Comparison of ENCODE assay signal across 10 mouse cellular contexts in the genomic region with DNA sequence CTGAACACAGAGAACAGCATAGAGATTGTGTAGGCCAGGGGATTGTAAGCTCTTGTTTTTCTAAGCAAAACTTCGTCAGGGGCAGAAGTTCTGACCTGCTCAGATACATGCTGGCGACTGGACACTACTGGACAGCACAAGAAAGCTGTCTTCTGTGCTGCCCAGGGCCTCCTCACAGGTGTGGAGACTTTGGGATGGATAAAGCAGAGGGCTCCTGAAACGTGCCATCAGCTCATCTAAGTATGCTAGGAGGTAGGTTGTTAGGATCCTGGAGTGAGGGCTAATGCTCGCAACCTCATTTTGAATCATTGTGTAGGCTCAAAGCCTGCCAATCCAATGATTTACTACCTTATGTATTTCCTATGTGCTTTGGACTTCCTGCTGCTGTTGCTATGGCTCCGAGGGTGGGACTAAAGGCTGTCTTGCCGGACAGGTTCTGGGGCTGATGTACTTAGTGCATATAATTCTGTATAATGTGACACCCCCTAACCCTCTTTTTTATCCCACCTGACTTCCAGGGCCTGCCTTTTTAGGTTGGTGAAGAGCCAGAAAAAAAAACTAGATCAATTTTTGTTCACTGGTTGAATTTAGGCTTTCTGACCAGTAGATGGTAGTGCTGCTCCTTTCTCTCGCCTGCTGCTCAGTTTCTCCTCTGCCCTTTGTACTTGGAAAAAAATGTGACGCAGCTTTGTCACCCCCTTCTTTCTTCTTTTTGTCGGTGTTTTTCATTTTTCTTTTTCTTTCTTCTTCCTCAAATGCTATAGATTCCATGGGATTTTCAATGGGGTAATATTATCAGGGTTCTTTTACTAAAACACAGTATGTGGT.
DNase-seq lines count a peak whose midpoint lies in the region; ATAC-seq and TF ChIP-seq lines count a peak whose summit lies in the region.
"Had no signal": no experiment of that assay in that cellular context is flagged by ENCODE, and none has a peak within 500 bp of the region (broad histone marks: within the 10 kb centered on the region; RNA-seq: fewer than 3 reads in every experiment).

No protein-coding gene starts in this region.

- H3K27ac ChIP-seq in heart, postnatal 0 days (ENCODE audit: low read depth): no peak overlapping the region
- no peak overlapping the region for H3K27ac ChIP-seq in ES-E14 (ENCODE audit: insufficient read depth, low read depth, low read length, poor library complexity, severe bottlenecking)
- no peak overlapping the region for H3K27ac ChIP-seq in hindbrain, embryonic 14.5 days
- no peak overlapping the region for H3K27ac ChIP-seq in liver, embryonic 14.5 days
- H3K27ac ChIP-seq: embryonic facial prominence, embryonic 13.5 days; lung, embryonic 15.5 days had no signal

- H3K4me2 ChIP-seq in heart, postnatal 0 days (ENCODE audit: low read depth, low read length): no peak overlapping the region
- no peak overlapping the region for H3K4me2 ChIP-seq in hindbrain, embryonic 14.5 days (replicated peaks)
- H3K4me2 ChIP-seq in liver, embryonic 14.5 days (ENCODE audit: low read depth): no peak overlapping the region
- H3K4me2 ChIP-seq: embryonic facial prominence, embryonic 13.5 days; lung, embryonic 15.5 days had no signal

- 40% methylated on average over 9 of the region's 9 CpGs for WGBS in heart, postnatal 0 days
- WGBS in hindbrain, embryonic 14.5 days: 39% methylated on average over 9 of the region's 9 CpGs
- WGBS in liver, embryonic 14.5 days (ENCODE audit: insufficient replicate concordance): 28% methylated on average over 9 of the region's 9 CpGs

- DNase-seq in heart, postnatal 0 days (ENCODE audit: low spot score): peak; percentile 19
- no peak for DNase-seq in heart, adult 11 months
- peak; percentile 1 for DNase-seq in ES-E14 (ENCODE audit: low read depth, low spot score)
- DNase-seq in c-Kit-positive CD71-negative TER-119-negative erythroid progenitor cells, embryonic 14.5 days (ENCODE audit: low read depth): peak; percentile 6
- DNase-seq in hindbrain, embryonic 14.5 days (ENCODE audit: low spot score): peak; percentile 59
- DNase-seq in liver, embryonic 14.5 days (ENCODE audit: low read depth in 3 of 3, low spot score in 3 of 3): peak in 2 of 3 experiments; percentile 13 to 27
- peak; percentile 23 for DNase-seq in splenic B cell, adult 2 months (ENCODE audit: low read depth, low spot score)
- DNase-seq in testis, postnatal 14 days (ENCODE audit: low spot score): no peak

- H3K36me3 ChIP-seq in heart, postnatal 0 days (replicated peaks; ENCODE audit: control insufficient read depth, insufficient read depth, low read length): no peaks in the 10 kb centered on the region
- H3K36me3 ChIP-seq in ES-E14 (ENCODE audit: control insufficient read depth, insufficient read depth, low read length, poor library complexity, severe bottlenecking): no peaks in the 10 kb centered on the region
- no peaks in the 10 kb centered on the region for H3K36me3 ChIP-seq in hindbrain, embryonic 14.5 days (replicated peaks; ENCODE audit: control insufficient read depth, insufficient read depth)
- no peaks in the 10 kb centered on the region for H3K36me3 ChIP-seq in liver, embryonic 14.5 days (replicated peaks; ENCODE audit: control insufficient read depth, insufficient read depth, low read depth)
- no peaks in the 10 kb centered on the region for H3K36me3 ChIP-seq in splenic B cell, adult 2 months (ENCODE audit: control insufficient read depth, insufficient read depth, low read length, poor library complexity, severe bottlenecking)
- H3K36me3 ChIP-seq: embryonic facial prominence, embryonic 13.5 days; lung, embryonic 15.5 days had no signal

- in situ Hi-C loops in ES-E14 (cut with MboI; ENCODE audit: low sequenced_read_pairs in 2 of 2, unreplicated experiment in 2 of 2): loop anchor here in 1 of 2 experiments (10.0 kb wide), 1 partner anchor 113 kb away; the partner anchor contains the start of gene Maged1

- no peaks in the 10 kb centered on the region for H3K27me3 ChIP-seq in heart, postnatal 0 days (ENCODE audit: control insufficient read depth, insufficient read depth, low read length)
- H3K27me3 ChIP-seq in hindbrain, embryonic 14.5 days (ENCODE audit: control insufficient read depth, insufficient read depth, low read length): peaks cover 39% of the 10 kb centered on the region
- H3K27me3 ChIP-seq in liver, embryonic 14.5 days (ENCODE audit: control insufficient read depth, insufficient read depth, low read length): no peaks in the 10 kb centered on the region; the same call in 1 of the 2 replicates
- H3K27me3 ChIP-seq in splenic B cell, adult 2 months (ENCODE audit: control insufficient read depth, insufficient read depth, low read length, poor library complexity, severe bottlenecking): no peaks in the 10 kb centered on the region

- TF ChIP-seq EP300 in heart, postnatal 0 days (IDR thresholded peaks at IDR 0.05; ENCODE audit: low read depth): no peak
- TF ChIP-seq EP300 in liver, embryonic 14.5 days (IDR thresholded peaks at IDR 0.05; ENCODE audit: low read depth): no peak

- H3K4me1 ChIP-seq in heart, postnatal 0 days (ENCODE audit: control insufficient read depth, insufficient read depth): no peaks in the 10 kb centered on the region
- no peaks in the 10 kb centered on the region for H3K4me1 ChIP-seq in ES-E14 (ENCODE audit: control insufficient read depth in 2 of 2, insufficient read depth in 2 of 2, low read length in 2 of 2, poor library complexity in 1 of 2)
- no peaks in the 10 kb centered on the region for H3K4me1 ChIP-seq in hindbrain, embryonic 14.5 days (replicated peaks; ENCODE audit: control insufficient read depth, insufficient read depth, low read length)
- H3K4me1 ChIP-seq in liver, embryonic 14.5 days (replicated peaks; ENCODE audit: control insufficient read depth in 2 of 2, insufficient read depth in 2 of 2, low read length in 1 of 2): no peaks in the 10 kb centered on the region
- H3K4me1 ChIP-seq: embryonic facial prominence, embryonic 13.5 days; lung, embryonic 15.5 days had no signal

- H3K9ac ChIP-seq in heart, postnatal 0 days (replicated peaks; ENCODE audit: low read depth, low read length): no peak overlapping the region
- no peak overlapping the region for H3K9ac ChIP-seq in ES-E14 (ENCODE audit: insufficient read depth, low read depth, low read length, poor library complexity, severe bottlenecking)
- no peak overlapping the region for H3K9ac ChIP-seq in hindbrain, embryonic 14.5 days
- no peak overlapping the region for H3K9ac ChIP-seq in liver, embryonic 14.5 days (replicated peaks)
- H3K9ac ChIP-seq: embryonic facial prominence, embryonic 13.5 days; lung, embryonic 15.5 days had no signal

- no peaks in the 10 kb centered on the region for H3K9me3 ChIP-seq in heart, postnatal 0 days (replicated peaks; ENCODE audit: control insufficient read depth, low read length)
- no peaks in the 10 kb centered on the region for H3K9me3 ChIP-seq in ES-E14 (ENCODE audit: control insufficient read depth, insufficient read depth, low read depth, low read length)
- H3K9me3 ChIP-seq in hindbrain, embryonic 14.5 days (ENCODE audit: control insufficient read depth, low read length): no peaks in the 10 kb centered on the region
- no peaks in the 10 kb centered on the region for H3K9me3 ChIP-seq in liver, embryonic 14.5 days (ENCODE audit: control insufficient read depth, low read length)
- H3K9me3 ChIP-seq: embryonic facial prominence, embryonic 13.5 days; lung, embryonic 15.5 days had no signal

- peak; percentile 51 for TF ChIP-seq CTCF in heart, postnatal 0 days (IDR thresholded peaks at IDR 0.05; ENCODE audit: low read depth)
- TF ChIP-seq CTCF in liver, embryonic 14.5 days (IDR thresholded peaks at IDR 0.05; ENCODE audit: low read depth): peak; percentile 62

- H3K4me3 ChIP-seq in heart, postnatal 0 days (ENCODE audit: low read depth, low read length): no peak overlapping the region
- no peak overlapping the region for H3K4me3 ChIP-seq in ES-E14 (ENCODE audit: insufficient read depth in 1 of 2, low read depth in 1 of 2, low read length in 2 of 2, poor library complexity in 1 of 2, severe bottlenecking in 1 of 2)
- no peak overlapping the region for H3K4me3 ChIP-seq in hindbrain, embryonic 14.5 days (replicated peaks; ENCODE audit: low read length)
- H3K4me3 ChIP-seq in liver, embryonic 14.5 days (ENCODE audit: insufficient read depth in 1 of 2, low read depth in 2 of 2, low read length in 2 of 2): no peak overlapping the region
- H3K4me3 ChIP-seq: embryonic facial prominence, embryonic 13.5 days; lung, embryonic 15.5 days had no signal

- ATAC-seq in heart, postnatal 0 days (ENCODE audit: insufficient read depth, low read depth): no peak
- peak; percentile 68 for ATAC-seq in hindbrain, embryonic 14.5 days (ENCODE audit: low FRiP score)
- ATAC-seq in liver, embryonic 14.5 days (ENCODE audit: insufficient read depth): no peak

TF ChIP-seq in ES-E14, 5 proteins besides CTCF, POLR2A, EP300 and RAD21:
- TF ChIP-seq MAFK (IDR thresholded peaks at IDR 0.05; ENCODE audit: insufficient read depth, low read depth, low read length) (no peak), ZNF384 (IDR thresholded peaks at IDR 0.05; ENCODE audit: low read depth, low read length) (peak; percentile 94), HCFC1 (IDR thresholded peaks at IDR 0.05; ENCODE audit: borderline replicate concordance, insufficient read depth, low read length) (no peak), ZC3H11A (IDR thresholded peaks at IDR 0.05; ENCODE audit: borderline replicate concordance, low read depth, low read length) (0 out of 2 replicates have a peak, but pooled peaks have one; percentile 6)

Comparison
In these comparisons a context has a peak if more than half of its experiments do, and no peak if none do; other contexts are left out.
1. DNase-seq: peak in heart, postnatal 0 days (single experiment), ES-E14 (single experiment), c-Kit-positive CD71-negative TER-119-negative erythroid progenitor cells, embryonic 14.5 days (single experiment), hindbrain, embryonic 14.5 days (single experiment), liver, embryonic 14.5 days (2 of 3) and splenic B cell, adult 2 months (single experiment); none in heart, adult 11 months (single experiment) and testis, postnatal 14 days (single experiment).